Mouse (Mus musculus): Measurements from ENCODE around the gene Hebp1. TPM values are rescaled to one million over a fixed set of nuclear protein-coding genes. Genes with fewer than 3 reads are reported as not detected.

Hebp1 gene
- polyA plus RNA-seq, 1 experiment = 53.8 TPM

DNA sequence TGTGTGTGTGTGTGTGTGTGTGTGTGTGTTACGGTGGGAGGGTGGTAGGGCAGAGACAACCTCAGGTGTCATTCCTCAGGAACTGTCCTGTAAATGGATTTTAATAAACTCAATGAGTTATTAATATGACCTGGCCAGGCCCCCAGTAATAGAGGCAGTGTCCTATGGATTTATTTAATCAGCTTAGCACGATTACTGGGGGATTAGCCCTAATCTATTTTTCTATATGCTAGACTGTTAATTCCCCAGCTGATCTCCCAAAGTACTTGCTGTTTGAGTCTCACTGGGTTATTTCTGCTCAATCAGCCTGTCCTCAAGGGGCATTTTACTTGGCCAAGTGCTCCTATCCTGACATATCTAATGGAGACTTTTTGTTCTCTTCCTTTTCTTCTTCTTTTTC lies 14.8 kb upstream of the Hebp1 start:
- WGBS = 89% methylated on average over 2 of the region's 2 CpGs
- Histone ChIP-seq H3K4me1 (ENCODE audit: control insufficient read depth, insufficient read depth, insufficient read length) (no peaks in the 10 kb centered on the region), H3K27ac (ENCODE audit: insufficient read depth, low read length) (no peak overlapping the region), H3K36me3 (ENCODE audit: control insufficient read depth, insufficient read depth, low read length) (peaks cover 3% of the 10 kb centered on the region; the same call in 1 of the 2 replicates), H3K4me3 (ENCODE audit: extremely low read depth, insufficient read depth, insufficient read length) (no peak overlapping the region), H3K27me3 (ENCODE audit: control insufficient read depth, insufficient read depth, low read length) (no peaks in the 10 kb centered on the region)
- no peak for DNase-seq (ENCODE audit: low read depth in 1 of 2, low spot score in 2 of 2)
- no peak for TF ChIP-seq CTCF (IDR thresholded peaks at IDR 0.05; ENCODE audit: extremely low read depth, insufficient read depth, insufficient read length, insufficient replicate concordance)
- no peak for TF ChIP-seq POLR2A (IDR thresholded peaks at IDR 0.05; ENCODE audit: low read depth, low read length)

DNA sequence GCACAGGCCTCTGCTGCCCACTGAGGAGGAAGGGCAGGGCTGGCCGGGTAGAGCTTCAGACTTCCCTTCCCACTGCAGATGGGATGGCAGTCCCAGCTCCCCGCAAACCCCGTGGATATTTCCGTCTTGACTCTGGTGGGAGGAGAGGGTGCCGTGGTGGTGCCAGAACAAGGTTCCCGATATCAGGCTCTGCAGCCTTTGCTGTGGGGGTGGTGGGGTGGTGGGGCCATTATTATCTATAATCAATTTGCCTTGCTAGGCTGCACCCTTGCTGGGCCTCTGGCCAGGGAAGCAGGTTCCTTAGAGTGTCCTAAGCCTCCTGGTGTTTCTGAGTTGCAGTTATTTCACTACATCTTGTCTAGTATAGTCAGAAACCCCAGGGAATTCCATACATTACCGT lies 13.3 kb upstream of the Hebp1 start:
- TF ChIP-seq POLR2A (IDR thresholded peaks at IDR 0.05; ENCODE audit: low read depth, low read length) = no peak
- TF ChIP-seq CTCF (IDR thresholded peaks at IDR 0.05; ENCODE audit: extremely low read depth, insufficient read depth, insufficient read length, insufficient replicate concordance) = no peak
- H3K27ac ChIP-seq (ENCODE audit: insufficient read depth, low read length) = no peak overlapping the region
- peaks cover 2% of the 10 kb centered on the region; the same call in 1 of the 2 replicates for H3K36me3 ChIP-seq (ENCODE audit: control insufficient read depth, insufficient read depth, low read length)
- WGBS = 80% methylated on average over 7 of the region's 7 CpGs
- no peak overlapping the region for H3K4me3 ChIP-seq (ENCODE audit: extremely low read depth, insufficient read depth, insufficient read length)
- no peaks in the 10 kb centered on the region for H3K4me1 ChIP-seq (ENCODE audit: control insufficient read depth, insufficient read depth, insufficient read length)
- DNase-seq (ENCODE audit: low read depth in 1 of 2, low spot score in 2 of 2) = no peak
- no peaks in the 10 kb centered on the region for H3K27me3 ChIP-seq (ENCODE audit: control insufficient read depth, insufficient read depth, low read length)

DNA sequence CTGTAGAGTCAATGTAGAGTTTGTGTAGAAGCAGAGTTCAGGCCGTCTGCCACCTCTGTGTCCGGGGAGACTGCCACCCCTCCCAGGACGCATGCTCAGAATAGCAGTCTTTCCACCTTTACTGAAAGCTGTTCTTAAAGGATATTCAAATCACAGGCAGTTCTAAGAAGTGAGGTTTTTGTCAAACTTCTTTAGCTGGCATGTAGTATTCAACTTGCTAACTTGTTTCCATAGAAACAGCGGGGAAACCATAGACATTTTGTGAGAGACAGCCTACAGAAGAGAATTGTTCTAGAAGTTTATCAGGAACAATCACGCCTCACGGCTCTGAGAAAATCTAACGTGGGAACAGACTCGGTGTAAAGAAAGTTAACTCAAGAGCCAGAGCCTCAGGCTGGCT lies 9.1 kb upstream of the Hebp1 start:
- no peaks in the 10 kb centered on the region for H3K4me1 ChIP-seq (ENCODE audit: control insufficient read depth, insufficient read depth, insufficient read length)
- H3K27me3 ChIP-seq (ENCODE audit: control insufficient read depth, insufficient read depth, low read length) = no peaks in the 10 kb centered on the region
- H3K36me3 ChIP-seq (ENCODE audit: control insufficient read depth, insufficient read depth, low read length) = peaks cover 2% of the 10 kb centered on the region; the same call in 1 of the 2 replicates
- DNase-seq (ENCODE audit: low read depth in 1 of 2, low spot score in 2 of 2) = no peak
- H3K4me3 ChIP-seq (ENCODE audit: extremely low read depth, insufficient read depth, insufficient read length) = no peak overlapping the region
- no peak for TF ChIP-seq POLR2A (IDR thresholded peaks at IDR 0.05; ENCODE audit: low read depth, low read length)
- TF ChIP-seq CTCF (IDR thresholded peaks at IDR 0.05; ENCODE audit: extremely low read depth, insufficient read depth, insufficient read length, insufficient replicate concordance) = no peak
- WGBS = 89% methylated on average over 8 of the region's 8 CpGs
- H3K27ac ChIP-seq (ENCODE audit: insufficient read depth, low read length) = no peak overlapping the region

DNA sequence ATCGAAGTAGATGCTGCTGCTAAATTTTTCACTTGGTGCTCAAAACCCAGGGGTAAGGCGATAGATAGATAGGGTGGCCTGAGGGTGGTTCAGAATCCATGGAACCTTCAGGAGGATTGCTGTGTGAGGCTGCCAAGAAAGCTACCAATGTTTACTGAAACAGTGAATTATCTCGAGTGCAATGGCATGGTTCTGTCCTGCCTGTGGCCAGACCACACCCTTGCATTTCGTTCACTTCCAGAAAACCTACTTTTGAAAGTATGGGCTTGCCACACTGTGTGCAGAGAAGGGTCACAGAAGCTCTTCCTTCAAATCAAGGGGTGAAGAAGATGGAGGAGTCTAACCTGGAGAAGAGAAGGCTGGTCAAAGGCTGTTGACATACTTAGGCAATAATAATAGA lies 8.0 kb upstream of the Hebp1 start:
- H3K27ac ChIP-seq (ENCODE audit: insufficient read depth, low read length) = no peak overlapping the region
- no peak overlapping the region for H3K4me3 ChIP-seq (ENCODE audit: extremely low read depth, insufficient read depth, insufficient read length)
- no peak for DNase-seq (ENCODE audit: low read depth in 1 of 2, low spot score in 2 of 2)
- 86% methylated on average over 4 of the region's 4 CpGs for WGBS
- H3K4me1 ChIP-seq (ENCODE audit: control insufficient read depth, insufficient read depth, insufficient read length) = no peaks in the 10 kb centered on the region
- peaks cover 2% of the 10 kb centered on the region; the same call in 1 of the 2 replicates for H3K36me3 ChIP-seq (ENCODE audit: control insufficient read depth, insufficient read depth, low read length)
- H3K27me3 ChIP-seq (ENCODE audit: control insufficient read depth, insufficient read depth, low read length) = no peaks in the 10 kb centered on the region
- TF ChIP-seq POLR2A (IDR thresholded peaks at IDR 0.05; ENCODE audit: low read depth, low read length) (no peak), CTCF (IDR thresholded peaks at IDR 0.05; ENCODE audit: extremely low read depth, insufficient read depth, insufficient read length, insufficient replicate concordance) (no peak)

DNA sequence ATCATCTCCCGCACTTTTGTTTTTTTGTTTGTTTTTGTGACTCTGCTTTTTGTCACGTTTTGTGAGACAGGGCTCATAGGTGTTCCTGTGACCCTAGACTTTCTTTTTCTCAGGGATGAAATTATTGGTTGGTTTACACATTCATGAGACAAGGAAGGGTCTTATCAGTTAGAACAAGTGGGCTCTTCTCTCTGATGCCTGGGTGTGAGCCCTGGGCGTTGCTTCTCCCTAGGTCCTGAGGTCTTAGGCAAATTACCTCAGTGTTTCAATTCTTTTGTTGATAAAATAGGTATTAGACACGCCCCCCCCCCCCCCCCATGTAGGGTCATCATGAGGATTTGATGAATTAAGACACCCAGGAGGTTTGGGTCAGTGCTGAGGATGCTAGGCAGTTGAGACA lies 7.0 kb upstream of the Hebp1 start:
- H3K4me1 ChIP-seq (ENCODE audit: control insufficient read depth, insufficient read depth, insufficient read length) = no peaks in the 10 kb centered on the region
- DNase-seq (ENCODE audit: low read depth in 1 of 2, low spot score in 2 of 2) = no peak
- TF ChIP-seq POLR2A (IDR thresholded peaks at IDR 0.05; ENCODE audit: low read depth, low read length) (no peak), CTCF (IDR thresholded peaks at IDR 0.05; ENCODE audit: extremely low read depth, insufficient read depth, insufficient read length, insufficient replicate concordance) (no peak)
- no peak overlapping the region for H3K27ac ChIP-seq (ENCODE audit: insufficient read depth, low read length)
- WGBS = 81% methylated on average over 4 of the region's 4 CpGs
- no peaks in the 10 kb centered on the region for H3K27me3 ChIP-seq (ENCODE audit: control insufficient read depth, insufficient read depth, low read length)
- no peak overlapping the region for H3K4me3 ChIP-seq (ENCODE audit: extremely low read depth, insufficient read depth, insufficient read length)
- H3K36me3 ChIP-seq (ENCODE audit: control insufficient read depth, insufficient read depth, low read length) = 0 out of 2 replicates have a peak, but pooled peaks cover under 1% of the 10 kb centered on the region

DNA sequence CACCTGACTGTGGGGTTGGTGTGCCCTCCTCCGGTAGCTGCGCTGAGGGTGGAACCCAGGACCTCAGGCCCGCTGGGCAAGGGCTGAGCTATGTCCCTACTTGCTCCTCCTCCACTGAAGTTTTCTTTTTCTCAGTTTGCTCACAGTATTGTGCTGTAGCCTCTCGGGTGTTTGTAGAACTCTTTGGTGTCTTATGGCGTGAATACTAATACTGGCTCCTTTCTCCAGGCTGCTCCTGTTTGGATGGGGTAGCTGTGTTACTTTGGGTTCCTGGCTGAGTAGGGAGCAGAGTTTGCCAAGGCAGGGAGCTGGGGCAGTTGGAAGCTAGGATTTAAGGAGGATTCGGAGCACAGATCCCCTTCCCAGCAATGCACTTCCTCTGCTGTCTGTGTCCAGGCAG lies 5.9 kb upstream of the Hebp1 start:
- no peak for DNase-seq (ENCODE audit: low read depth in 1 of 2, low spot score in 2 of 2)
- 90% methylated on average over 6 of the region's 6 CpGs for WGBS
- no peak overlapping the region for H3K4me3 ChIP-seq (ENCODE audit: extremely low read depth, insufficient read depth, insufficient read length)
- H3K27ac ChIP-seq (ENCODE audit: insufficient read depth, low read length) = no peak overlapping the region
- TF ChIP-seq CTCF (IDR thresholded peaks at IDR 0.05; ENCODE audit: extremely low read depth, insufficient read depth, insufficient read length, insufficient replicate concordance) (no peak), POLR2A (IDR thresholded peaks at IDR 0.05; ENCODE audit: low read depth, low read length) (no peak)
- no peaks in the 10 kb centered on the region for H3K36me3 ChIP-seq (ENCODE audit: control insufficient read depth, insufficient read depth, low read length)
- no peaks in the 10 kb centered on the region for H3K4me1 ChIP-seq (ENCODE audit: control insufficient read depth, insufficient read depth, insufficient read length)
- H3K27me3 ChIP-seq (ENCODE audit: control insufficient read depth, insufficient read depth, low read length) = no peaks in the 10 kb centered on the region

DNA sequence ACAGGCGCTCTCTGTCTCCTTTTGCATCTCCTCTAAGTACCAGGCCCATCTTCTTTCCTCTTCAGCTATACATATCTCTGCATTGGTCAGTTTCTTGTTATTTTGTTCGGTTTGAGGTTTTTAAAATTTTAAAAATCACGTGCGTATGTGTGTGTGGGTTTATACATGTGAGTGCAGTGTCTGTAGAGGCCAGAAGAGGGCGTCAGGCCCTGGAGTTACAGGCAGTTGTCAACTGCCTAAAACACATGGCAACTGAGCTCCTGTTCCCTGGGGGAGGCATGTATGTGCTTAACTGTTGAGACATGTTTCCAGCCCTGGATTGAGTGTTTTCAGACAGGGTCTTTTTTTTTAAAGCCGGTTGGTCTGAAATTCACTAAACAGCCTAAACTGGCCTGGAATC lies 4.8 kb upstream of the Hebp1 start:
- no peak for DNase-seq (ENCODE audit: low read depth in 1 of 2, low spot score in 2 of 2)
- Histone ChIP-seq H3K4me1 (ENCODE audit: control insufficient read depth, insufficient read depth, insufficient read length) (peaks cover 4% of the 10 kb centered on the region), H3K4me3 (ENCODE audit: extremely low read depth, insufficient read depth, insufficient read length) (no peak overlapping the region), H3K36me3 (ENCODE audit: control insufficient read depth, insufficient read depth, low read length) (no peaks in the 10 kb centered on the region), H3K27ac (ENCODE audit: insufficient read depth, low read length) (no peak overlapping the region), H3K27me3 (ENCODE audit: control insufficient read depth, insufficient read depth, low read length) (no peaks in the 10 kb centered on the region)
- WGBS = 92% methylated on average over 6 of the region's 6 CpGs
- TF ChIP-seq CTCF (IDR thresholded peaks at IDR 0.05; ENCODE audit: extremely low read depth, insufficient read depth, insufficient read length, insufficient replicate concordance) (no peak), POLR2A (IDR thresholded peaks at IDR 0.05; ENCODE audit: low read depth, low read length) (no peak)

Data from spleen, adult 2 months (tissue).